Mouse (Mus musculus): ENCODE results near the gene Ncor2. TPM values are rescaled to one million over a fixed set of nuclear protein-coding genes. Genes with fewer than 3 reads are reported as not detected.

The Ncor2 gene
- total RNA-seq, 1 experiment = 19.9 TPM

DNA sequence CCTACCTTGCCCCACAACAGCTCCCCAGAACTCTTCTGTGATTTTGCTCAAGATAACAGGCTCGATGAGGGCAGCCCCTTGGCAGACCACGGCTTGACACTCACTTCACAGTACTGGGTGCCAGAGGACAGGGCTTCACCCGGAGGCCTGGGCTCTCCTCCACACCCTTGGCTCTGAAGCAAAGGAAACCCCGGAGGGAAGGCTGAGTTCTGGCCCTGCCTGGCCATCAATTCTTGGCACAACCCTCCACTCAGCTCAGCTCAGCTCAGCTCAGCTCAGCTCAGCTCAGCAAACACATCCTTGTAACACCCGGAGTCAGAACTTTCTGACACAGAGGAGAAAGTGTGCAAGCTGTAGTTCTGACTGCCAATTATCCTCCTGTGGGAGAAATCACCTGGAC lies 30.3 kb downstream of the Ncor2 start:
- H3K36me3 ChIP-seq (ENCODE audit: control insufficient read depth, insufficient read depth, low read length, poor library complexity, severe bottlenecking) = 0 out of 2 replicates have a peak, but pooled peaks cover 3% of the 10 kb centered on the region
- H3K4me1 ChIP-seq (ENCODE audit: control insufficient read depth in 2 of 2, insufficient read depth in 2 of 2, low read length in 2 of 2, poor library complexity in 1 of 2) = peaks cover 0 to 29% of the 10 kb centered on the region in 2 experiments
- DNase-seq (ENCODE audit: low read depth, low spot score) = no peak
- no peak overlapping the region for H3K4me3 ChIP-seq (ENCODE audit: insufficient read depth in 1 of 2, low read depth in 1 of 2, low read length in 2 of 2, poor library complexity in 1 of 2, severe bottlenecking in 1 of 2)
- H3K9me3 ChIP-seq (ENCODE audit: control insufficient read depth, insufficient read depth, low read depth, low read length) = no peaks in the 10 kb centered on the region
- no peak overlapping the region for H3K9ac ChIP-seq (ENCODE audit: insufficient read depth, low read depth, low read length, poor library complexity, severe bottlenecking)
- in situ Hi-C loops (cut with MboI; ENCODE audit: low sequenced_read_pairs in 2 of 2, unreplicated experiment in 2 of 2) = no loop called here
- TF ChIP-seq ZNF384 (IDR thresholded peaks at IDR 0.05; ENCODE audit: low read depth, low read length) (no peak), MAFK (IDR thresholded peaks at IDR 0.05; ENCODE audit: insufficient read depth, low read depth, low read length) (no peak), CHD2 (IDR thresholded peaks at IDR 0.05; ENCODE audit: low read depth, low read length) (no peak), ZC3H11A (IDR thresholded peaks at IDR 0.05; ENCODE audit: borderline replicate concordance, low read depth, low read length) (no peak), HCFC1 (IDR thresholded peaks at IDR 0.05; ENCODE audit: borderline replicate concordance, insufficient read depth, low read length) (no peak)
- H3K27ac ChIP-seq (ENCODE audit: insufficient read depth, low read depth, low read length, poor library complexity, severe bottlenecking) = no peak overlapping the region

DNA sequence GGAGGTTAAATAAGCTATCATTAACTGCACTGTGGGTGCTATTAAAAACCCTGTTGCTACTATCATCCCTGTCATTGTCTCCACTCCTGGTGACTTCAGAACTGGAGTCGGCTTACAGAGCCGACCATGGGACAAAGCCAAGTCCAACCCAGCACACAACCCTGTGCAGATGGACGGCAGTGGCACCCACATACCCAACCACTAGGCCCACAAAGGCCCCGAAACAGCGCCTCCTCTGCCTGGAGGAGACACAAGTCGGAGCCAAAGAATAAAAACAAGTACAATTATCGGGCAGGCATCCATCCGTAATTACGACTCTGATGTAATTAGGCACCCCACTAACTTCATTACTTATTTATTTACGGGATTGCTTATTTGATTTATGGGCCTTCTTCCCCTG lies 30.8 kb downstream of the Ncor2 start:
- H3K9me3 ChIP-seq (ENCODE audit: control insufficient read depth, insufficient read depth, low read depth, low read length) = no peaks in the 10 kb centered on the region
- H3K9ac ChIP-seq (ENCODE audit: insufficient read depth, low read depth, low read length, poor library complexity, severe bottlenecking) = no peak overlapping the region
- no peak overlapping the region for H3K4me3 ChIP-seq (ENCODE audit: insufficient read depth in 1 of 2, low read depth in 1 of 2, low read length in 2 of 2, poor library complexity in 1 of 2, severe bottlenecking in 1 of 2)
- 0 out of 2 replicates have a peak, but pooled peaks cover 3% of the 10 kb centered on the region for H3K36me3 ChIP-seq (ENCODE audit: control insufficient read depth, insufficient read depth, low read length, poor library complexity, severe bottlenecking)
- TF ChIP-seq ZC3H11A (IDR thresholded peaks at IDR 0.05; ENCODE audit: borderline replicate concordance, low read depth, low read length) (no peak), HCFC1 (IDR thresholded peaks at IDR 0.05; ENCODE audit: borderline replicate concordance, insufficient read depth, low read length) (no peak), MAFK (IDR thresholded peaks at IDR 0.05; ENCODE audit: insufficient read depth, low read depth, low read length) (no peak), CHD2 (IDR thresholded peaks at IDR 0.05; ENCODE audit: low read depth, low read length) (no peak), ZNF384 (IDR thresholded peaks at IDR 0.05; ENCODE audit: low read depth, low read length) (no peak)
- no peak overlapping the region for H3K27ac ChIP-seq (ENCODE audit: insufficient read depth, low read depth, low read length, poor library complexity, severe bottlenecking)
- peaks cover 0 to 24% of the 10 kb centered on the region in 2 experiments; a peak in 3 of 4 replicates for H3K4me1 ChIP-seq (ENCODE audit: control insufficient read depth in 2 of 2, insufficient read depth in 2 of 2, low read length in 2 of 2, poor library complexity in 1 of 2)
- in situ Hi-C loops (cut with MboI; ENCODE audit: low sequenced_read_pairs in 2 of 2, unreplicated experiment in 2 of 2) = no loop called here
- DNase-seq (ENCODE audit: low read depth, low spot score) = no peak

DNA sequence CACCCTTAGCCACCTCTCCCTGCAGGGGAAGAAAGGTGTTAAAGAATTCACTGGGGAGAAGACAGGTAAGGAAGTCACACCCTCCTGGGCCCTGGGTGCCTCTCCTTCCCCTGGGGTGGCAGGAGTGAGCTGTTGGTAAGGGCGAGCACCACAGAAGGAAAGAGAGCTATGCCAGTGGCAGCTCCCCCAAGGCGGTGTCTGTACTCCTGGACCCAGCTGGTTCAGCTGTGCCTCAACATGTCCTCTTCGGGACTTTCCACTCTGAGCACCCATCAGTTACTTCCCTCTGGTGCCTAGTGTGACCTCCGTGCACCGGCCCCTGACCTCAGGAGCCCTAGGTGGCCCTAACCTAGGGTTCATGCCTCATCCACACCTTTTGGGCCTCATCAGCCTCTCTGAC lies 31.9 kb downstream of the Ncor2 start:
- no peak overlapping the region for H3K4me3 ChIP-seq (ENCODE audit: insufficient read depth in 1 of 2, low read depth in 1 of 2, low read length in 2 of 2, poor library complexity in 1 of 2, severe bottlenecking in 1 of 2)
- in situ Hi-C loops (cut with MboI; ENCODE audit: low sequenced_read_pairs in 2 of 2, unreplicated experiment in 2 of 2) = no loop called here
- H3K9ac ChIP-seq (ENCODE audit: insufficient read depth, low read depth, low read length, poor library complexity, severe bottlenecking) = no peak overlapping the region
- H3K4me1 ChIP-seq (ENCODE audit: control insufficient read depth in 2 of 2, insufficient read depth in 2 of 2, low read length in 2 of 2, poor library complexity in 1 of 2) = peaks cover 0 to 15% of the 10 kb centered on the region in 2 experiments; a peak in 3 of 4 replicates
- DNase-seq (ENCODE audit: low read depth, low spot score) = no peak
- H3K27ac ChIP-seq (ENCODE audit: insufficient read depth, low read depth, low read length, poor library complexity, severe bottlenecking) = no peak overlapping the region
- H3K36me3 ChIP-seq (ENCODE audit: control insufficient read depth, insufficient read depth, low read length, poor library complexity, severe bottlenecking) = no peaks in the 10 kb centered on the region
- TF ChIP-seq CHD2 (IDR thresholded peaks at IDR 0.05; ENCODE audit: low read depth, low read length) (no peak), HCFC1 (IDR thresholded peaks at IDR 0.05; ENCODE audit: borderline replicate concordance, insufficient read depth, low read length) (no peak), ZC3H11A (IDR thresholded peaks at IDR 0.05; ENCODE audit: borderline replicate concordance, low read depth, low read length) (no peak), MAFK (IDR thresholded peaks at IDR 0.05; ENCODE audit: insufficient read depth, low read depth, low read length) (no peak), ZNF384 (IDR thresholded peaks at IDR 0.05; ENCODE audit: low read depth, low read length) (no peak)
- no peaks in the 10 kb centered on the region for H3K9me3 ChIP-seq (ENCODE audit: control insufficient read depth, insufficient read depth, low read depth, low read length)

DNA sequence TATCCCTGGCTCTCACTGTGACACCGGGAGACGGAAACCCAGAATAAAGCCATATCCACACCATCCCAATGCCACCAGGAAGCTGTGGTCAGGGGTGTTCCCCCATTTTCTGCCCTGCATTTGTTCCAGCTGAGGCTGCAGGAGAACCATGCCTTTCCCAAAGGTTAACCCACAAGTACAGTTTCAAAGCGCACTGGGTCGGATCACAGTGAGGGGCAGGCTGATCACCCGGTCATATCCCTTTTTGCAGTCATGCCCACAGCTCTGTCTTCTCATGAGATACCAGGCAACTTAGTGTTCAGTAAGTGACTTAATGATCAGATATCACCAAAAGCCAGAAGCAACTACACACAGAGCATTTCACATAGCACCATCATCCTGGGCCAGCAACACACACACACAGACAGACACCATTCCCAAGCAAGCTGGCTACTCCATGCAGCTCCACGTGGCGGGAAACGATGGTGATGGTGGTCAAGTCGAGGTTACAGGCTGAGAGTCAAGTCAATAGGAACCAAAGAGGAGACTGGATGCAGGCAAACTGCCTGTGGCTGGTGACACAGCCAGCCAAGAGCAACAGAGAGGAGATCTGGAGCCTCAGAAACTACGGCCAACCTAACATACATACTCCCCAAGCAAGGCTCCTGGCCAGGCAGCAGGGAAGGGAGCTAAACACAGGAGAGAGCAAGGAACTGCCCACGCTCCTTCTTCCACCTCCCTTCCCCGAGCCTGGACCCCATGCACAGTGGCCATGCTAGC lies 35.7 kb downstream of the Ncor2 start:
- Histone ChIP-seq H3K36me3 (ENCODE audit: control insufficient read depth, insufficient read depth, low read length, poor library complexity, severe bottlenecking) (no peaks in the 10 kb centered on the region), H3K4me3 (ENCODE audit: insufficient read depth in 1 of 2, low read depth in 1 of 2, low read length in 2 of 2, poor library complexity in 1 of 2, severe bottlenecking in 1 of 2) (no peak overlapping the region), H3K9ac (ENCODE audit: insufficient read depth, low read depth, low read length, poor library complexity, severe bottlenecking) (no peak overlapping the region), H3K4me1 (ENCODE audit: control insufficient read depth in 2 of 2, insufficient read depth in 2 of 2, low read length in 2 of 2, poor library complexity in 1 of 2) (peaks cover 0 to 13% of the 10 kb centered on the region in 2 experiments; a peak in 1 of 4 replicates), H3K27ac (ENCODE audit: insufficient read depth, low read depth, low read length, poor library complexity, severe bottlenecking) (no peak overlapping the region), H3K9me3 (ENCODE audit: control insufficient read depth, insufficient read depth, low read depth, low read length) (no peaks in the 10 kb centered on the region)
- in situ Hi-C loops (cut with MboI; ENCODE audit: low sequenced_read_pairs in 2 of 2, unreplicated experiment in 2 of 2) = no loop called here
- no peak for DNase-seq (ENCODE audit: low read depth, low spot score)
- TF ChIP-seq MAFK (IDR thresholded peaks at IDR 0.05; ENCODE audit: insufficient read depth, low read depth, low read length) = no peak
- no peak for TF ChIP-seq ZC3H11A (IDR thresholded peaks at IDR 0.05; ENCODE audit: borderline replicate concordance, low read depth, low read length)
- TF ChIP-seq CHD2 (IDR thresholded peaks at IDR 0.05; ENCODE audit: low read depth, low read length) = no peak
- TF ChIP-seq HCFC1 (IDR thresholded peaks at IDR 0.05; ENCODE audit: borderline replicate concordance, insufficient read depth, low read length) = no peak
- no peak for TF ChIP-seq ZNF384 (IDR thresholded peaks at IDR 0.05; ENCODE audit: low read depth, low read length)
